Mouse (Mus musculus) heart, embryonic 11.5 days (tissue): ENCODE measurements around the gene Pip5kl1. TPM values are rescaled to one million over a fixed set of nuclear protein-coding genes. Genes with fewer than 3 reads are reported as not detected.

ENCODE experiments used
- ATAC-seq: fragments of 200-750 bp; cut with Nextera tagmentation; replicated peaks from 2 replicates; pipeline ENCODE4 v1.8.0; 2017; ENCODE audit warnings: moderate library complexity; ENCODE audit not compliant: insufficient number of reproducible peaks, low FRiP score, low TSS enrichment
- H3K27ac ChIP-seq: fragments of 300-500 bp; sonication (generic); 2 replicates; pipeline ENCODE4 v1.5.1; 2014; ENCODE audit warnings: mild to moderate bottlenecking, low read depth, low read length
- H3K27me3 ChIP-seq: fragments of 300-500 bp; sonication (generic); 2 replicates; pipeline ENCODE4 v1.6.1; 2014; ENCODE audit warnings: mild to moderate bottlenecking, low read length, mixed read lengths; ENCODE audit not compliant: control insufficient read depth, insufficient read depth
- H3K36me3 ChIP-seq: fragments of 300-500 bp; sonication (generic); 2 replicates; pipeline ENCODE4 v1.6.1; 2014; ENCODE audit warnings: mild to moderate bottlenecking, low read length, moderate library complexity, mixed read lengths; ENCODE audit not compliant: control insufficient read depth, insufficient read depth
- H3K4me1 ChIP-seq: fragments of 300-500 bp; sonication (generic); 2 replicates; pipeline ENCODE4 v1.6.1; 2014; ENCODE audit warnings: low read length; ENCODE audit not compliant: control insufficient read depth, insufficient read depth
- H3K4me2 ChIP-seq: fragments of 300-500 bp; sonication (generic); 2 replicates; pipeline ENCODE4 v1.6.1; 2014; ENCODE audit warnings: mild to moderate bottlenecking, moderate library complexity
- H3K4me3 ChIP-seq: fragments of 300-500 bp; sonication (generic); 2 replicates; pipeline ENCODE4 v1.5.1; 2014; ENCODE audit warnings: low read depth, low read length
- H3K9ac ChIP-seq: fragments of 300-500 bp; sonication (generic); 2 replicates; pipeline ENCODE4 v1.6.1; 2014; ENCODE audit warnings: mild to moderate bottlenecking, low read depth, low read length, moderate library complexity
- H3K9me3 ChIP-seq: fragments of 300-500 bp; sonication (generic); replicated peaks from 2 replicates; pipeline ENCODE4 v1.6.1; 2016; ENCODE audit warnings: low read length; ENCODE audit not compliant: control insufficient read depth
- WGBS: fragments of 180-500 bp; shearing (Covaris S2); extraction: QIAGEN DNeasy Blood & Tissue Kit; methylation state at CpG from one replicate; pipeline ENCODE4 v1.1.7; 2014; ENCODE audit not compliant: insufficient replicate concordance; 5-methylcytosine and 5-hydroxymethylcytosine counted together
- polyA plus RNA-seq: library from polyadenylated mRNA; unstranded; fragments of >200 nt; fragmentation: Nextera tagmentation; extraction: Ambion mirVana; gene quantifications from 2 replicates; pipeline ENCODE4 v1.2.1, GENCODE M21; 2014

The Pip5kl1 gene
- polyA plus RNA-seq, 1 experiment from 2014 or later, result 0.31 TPM

DNA sequence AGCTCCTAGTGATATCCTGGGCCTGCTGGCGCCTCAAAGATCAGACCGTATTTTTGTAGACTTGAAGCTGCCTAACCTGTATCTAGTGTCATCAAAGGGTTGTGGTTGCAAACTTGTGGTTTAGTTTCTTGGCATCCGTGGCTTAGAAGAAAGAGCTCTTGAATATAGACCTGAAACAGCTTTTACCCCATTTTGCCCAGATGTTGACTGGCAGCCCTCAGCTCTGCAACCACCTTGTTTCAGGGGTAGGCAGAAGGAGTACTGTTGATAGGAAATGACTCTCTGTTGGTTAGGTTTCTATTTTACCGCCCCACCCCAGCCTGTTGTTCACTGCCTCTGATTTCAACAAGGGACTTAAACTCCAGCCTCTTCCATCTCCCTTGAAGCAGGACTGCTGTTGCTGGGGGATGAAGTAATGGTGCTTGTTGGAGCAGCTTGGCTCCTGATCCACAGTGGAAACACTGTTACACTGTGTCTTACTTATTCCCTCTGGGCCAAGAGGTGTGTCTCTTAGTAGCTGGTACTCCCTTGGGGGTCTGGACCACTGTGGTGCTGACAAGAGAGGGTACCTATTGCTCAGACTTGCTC is 32.5 kb upstream of the Pip5kl1 start:
- Histone ChIP-seq H3K4me2 (no peak overlapping the region), H3K36me3 (no peaks in the 10 kb centered on the region), H3K4me3 (no peak overlapping the region), H3K27ac (no peak overlapping the region), H3K9ac (no peak overlapping the region), H3K27me3 (no peaks in the 10 kb centered on the region), H3K9me3 (no peaks in the 10 kb centered on the region), H3K4me1 (peaks cover 33% of the 10 kb centered on the region)
- 75% methylated on average over 4 of the region's 4 CpGs for WGBS
- no peak for ATAC-seq

DNA sequence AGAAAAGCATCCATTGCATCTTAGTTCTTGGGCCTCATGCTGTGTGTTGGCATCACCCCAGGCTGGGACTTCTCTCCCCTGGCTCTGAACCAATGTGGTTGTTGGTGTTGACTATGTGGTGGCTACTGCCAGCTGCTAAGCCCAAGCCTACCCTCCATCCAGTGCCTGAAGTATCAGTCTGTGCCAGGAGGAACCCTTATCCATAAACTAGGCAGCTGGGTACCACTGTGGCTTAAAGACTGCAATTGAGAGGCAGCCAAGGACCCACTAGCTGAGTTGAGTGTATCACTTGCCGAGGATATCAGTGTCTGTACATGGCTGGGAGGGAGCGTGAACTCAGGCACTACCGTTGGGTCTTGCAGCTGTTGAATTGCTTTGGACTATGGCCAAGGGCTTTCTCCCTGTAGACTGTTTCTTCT is 31.6 kb upstream of the Pip5kl1 start:
- Histone ChIP-seq H3K4me1 (peaks cover 29% of the 10 kb centered on the region), H3K4me2 (no peak overlapping the region; the same call in 1 of the 2 replicates), H3K36me3 (no peaks in the 10 kb centered on the region), H3K27ac (no peak overlapping the region), H3K9ac (no peak overlapping the region), H3K27me3 (no peaks in the 10 kb centered on the region), H3K9me3 (no peaks in the 10 kb centered on the region), H3K4me3 (no peak overlapping the region)
- ATAC-seq, result no peak
- 76% methylated on average over 3 of the region's 3 CpGs for WGBS

GRCm38 (mm10) chr2:32546951-32547350 is 27.6 kb upstream of the Pip5kl1 start:
- 93% methylated on average over 1 of the region's 1 CpGs for WGBS
- Histone ChIP-seq H3K9me3 (no peaks in the 10 kb centered on the region), H3K27ac (no peak overlapping the region), H3K9ac (no peak overlapping the region), H3K4me2 (no peak overlapping the region), H3K27me3 (no peaks in the 10 kb centered on the region), H3K4me1 (peaks cover 10% of the 10 kb centered on the region; the same call in 1 of the 2 replicates), H3K4me3 (no peak overlapping the region), H3K36me3 (no peaks in the 10 kb centered on the region)
- ATAC-seq, result no peak

DNA sequence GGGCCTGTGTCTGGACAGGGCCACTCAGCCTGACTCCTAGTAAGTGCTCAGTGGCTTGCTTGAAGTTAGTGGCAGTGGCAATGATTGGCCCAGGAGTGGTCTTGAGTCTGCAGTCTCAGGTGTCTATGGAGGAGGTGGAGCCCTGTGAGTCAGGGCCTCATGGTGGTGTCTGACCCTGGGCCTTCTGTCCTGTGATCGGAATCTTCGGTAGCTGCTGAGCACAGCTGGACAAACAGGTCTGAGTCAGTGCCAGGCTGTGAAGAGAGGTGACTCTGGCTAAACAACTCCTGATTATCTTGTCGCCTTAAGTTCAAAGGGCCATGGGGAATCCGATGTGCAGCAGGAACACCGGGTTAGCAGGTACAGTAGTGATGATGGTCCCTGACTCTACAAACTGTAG is 27.2 kb upstream of the Pip5kl1 start:
- ATAC-seq, result no peak
- peaks cover 10% of the 10 kb centered on the region; the same call in 1 of the 2 replicates for H3K4me1 ChIP-seq
- H3K27ac ChIP-seq, result no peak overlapping the region
- H3K36me3 ChIP-seq, result no peaks in the 10 kb centered on the region
- no peak overlapping the region for H3K4me3 ChIP-seq
- no peak overlapping the region for H3K4me2 ChIP-seq
- 74% methylated on average over 5 of the region's 5 CpGs for WGBS
- no peaks in the 10 kb centered on the region for H3K27me3 ChIP-seq
- no peaks in the 10 kb centered on the region for H3K9me3 ChIP-seq
- no peak overlapping the region for H3K9ac ChIP-seq

DNA sequence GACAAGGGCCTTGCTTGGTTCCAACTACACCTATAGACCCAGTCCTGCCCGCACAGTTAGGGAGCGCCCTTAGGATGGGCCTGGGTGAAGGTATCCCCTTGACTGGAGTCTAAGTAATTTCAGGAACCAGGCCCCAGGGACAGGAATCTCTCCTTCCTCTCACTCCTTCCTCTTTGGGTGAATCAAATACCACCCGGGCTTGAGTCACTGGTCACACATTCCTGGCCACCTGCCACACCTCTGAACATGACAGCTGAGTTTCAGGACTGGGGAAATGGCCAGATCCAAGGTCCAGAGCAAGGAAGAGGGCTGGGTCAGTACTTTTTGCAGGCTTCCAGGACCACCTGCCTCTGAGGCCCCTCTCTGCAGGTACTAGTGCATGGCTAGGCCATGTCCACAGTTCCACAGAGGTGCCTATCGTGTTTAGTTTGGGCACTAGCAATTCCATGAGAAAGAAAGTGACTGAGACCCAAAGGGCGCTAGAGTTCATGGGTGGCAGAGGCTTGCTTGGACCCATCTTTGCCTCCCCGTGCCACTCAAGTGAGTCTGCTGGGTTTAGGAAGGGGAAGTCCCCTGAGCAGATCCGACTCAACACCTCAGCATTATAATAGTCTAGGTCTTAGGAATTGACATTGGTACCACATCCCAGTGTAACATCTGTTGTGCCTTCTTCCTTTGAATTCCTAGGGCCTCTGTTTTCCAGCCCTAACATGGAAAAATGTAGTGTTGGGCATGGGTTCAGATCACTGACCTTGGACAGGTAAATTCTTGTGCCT is 26.4 kb upstream of the Pip5kl1 start:
- Histone ChIP-seq H3K9me3 (no peaks in the 10 kb centered on the region), H3K4me2 (no peak overlapping the region), H3K4me1 (peaks cover 7% of the 10 kb centered on the region; the same call in 1 of the 2 replicates), H3K4me3 (no peak overlapping the region), H3K36me3 (no peaks in the 10 kb centered on the region), H3K27ac (no peak overlapping the region), H3K9ac (no peak overlapping the region), H3K27me3 (no peaks in the 10 kb centered on the region)
- ATAC-seq, result no peak
- 75% methylated on average over 7 of the region's 7 CpGs for WGBS

DNA sequence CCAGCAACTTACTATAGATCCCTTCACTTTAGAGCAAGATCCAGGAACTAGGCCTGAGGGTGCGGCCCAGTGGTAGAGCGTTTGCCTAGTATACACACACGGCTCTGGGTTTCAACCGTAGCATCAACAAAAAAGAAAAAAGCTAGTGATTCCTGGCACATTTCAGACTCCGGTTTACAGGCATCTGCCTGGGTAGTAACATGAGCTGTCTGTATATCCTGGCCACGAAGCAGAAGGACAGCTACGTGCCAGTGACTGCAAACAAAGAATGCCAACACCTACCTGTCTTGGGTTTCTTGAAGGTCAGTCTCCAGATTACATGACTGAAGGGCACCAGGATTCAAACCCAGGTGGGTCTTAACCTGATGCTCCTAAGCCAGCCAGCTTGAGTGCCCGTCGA is 25.4 kb upstream of the Pip5kl1 start:
- no peak overlapping the region for H3K4me3 ChIP-seq
- ATAC-seq, result no peak
- no peak overlapping the region for H3K4me2 ChIP-seq
- WGBS, result 84% methylated on average over 9 of the region's 9 CpGs
- no peaks in the 10 kb centered on the region for H3K27me3 ChIP-seq
- H3K36me3 ChIP-seq, result no peaks in the 10 kb centered on the region
- no peaks in the 10 kb centered on the region for H3K9me3 ChIP-seq
- peaks cover 11% of the 10 kb centered on the region; the same call in 1 of the 2 replicates for H3K4me1 ChIP-seq
- H3K9ac ChIP-seq, result no peak overlapping the region
- H3K27ac ChIP-seq, result no peak overlapping the region

DNA sequence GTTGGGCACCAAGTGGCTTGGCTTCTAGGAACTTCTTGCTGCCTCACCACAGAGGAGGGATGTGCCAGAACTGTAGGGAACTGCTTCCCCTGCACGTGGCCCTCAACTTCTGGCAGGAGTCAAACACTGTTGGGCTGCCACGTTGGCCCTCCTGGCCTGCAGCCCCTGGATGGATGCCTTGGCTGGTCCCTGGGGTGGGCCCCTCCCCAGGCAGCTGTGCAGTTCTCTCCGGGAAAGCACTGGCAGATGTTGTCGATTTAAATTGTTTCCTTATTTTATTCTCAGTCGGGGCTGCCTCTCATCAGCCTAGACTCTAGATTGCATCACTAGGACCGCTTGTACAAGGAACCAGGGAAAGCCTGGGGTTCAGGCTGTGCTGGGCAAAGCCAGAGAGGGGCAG is 24.8 kb upstream of the Pip5kl1 start:
- no peak overlapping the region for H3K27ac ChIP-seq
- no peak overlapping the region for H3K4me3 ChIP-seq
- H3K27me3 ChIP-seq, result no peaks in the 10 kb centered on the region
- no peak overlapping the region for H3K4me2 ChIP-seq
- WGBS, result 68% methylated on average over 6 of the region's 6 CpGs
- ATAC-seq, result no peak
- peaks cover 11% of the 10 kb centered on the region; the same call in 1 of the 2 replicates for H3K4me1 ChIP-seq
- H3K9me3 ChIP-seq, result no peaks in the 10 kb centered on the region
- H3K9ac ChIP-seq, result no peak overlapping the region
- no peaks in the 10 kb centered on the region for H3K36me3 ChIP-seq

- WGBS, result 77% methylated on average over 5 of the region's 5 CpGs
- no peaks in the 10 kb centered on the region for H3K36me3 ChIP-seq
- H3K4me1 ChIP-seq, result peaks cover 20% of the 10 kb centered on the region
- no peak overlapping the region for H3K27ac ChIP-seq
- H3K4me2 ChIP-seq, result no peak overlapping the region
- no peak for ATAC-seq
- H3K4me3 ChIP-seq, result no peak overlapping the region
- no peak overlapping the region for H3K9ac ChIP-seq
- no peaks in the 10 kb centered on the region for H3K9me3 ChIP-seq
- no peaks in the 10 kb centered on the region for H3K27me3 ChIP-seq
These were observed 23.4 kb upstream of the Pip5kl1 start for GRCm38 (mm10) chr2:32551236-32551635.
